Mouse (Mus musculus): ENCODE measurements around the gene Fibp. TPM values are rescaled to one million over a fixed set of nuclear protein-coding genes. Genes with fewer than 3 reads are reported as not detected.

The Fibp gene
- polyA plus RNA-seq, 1 experiment = 122 TPM

DNA sequence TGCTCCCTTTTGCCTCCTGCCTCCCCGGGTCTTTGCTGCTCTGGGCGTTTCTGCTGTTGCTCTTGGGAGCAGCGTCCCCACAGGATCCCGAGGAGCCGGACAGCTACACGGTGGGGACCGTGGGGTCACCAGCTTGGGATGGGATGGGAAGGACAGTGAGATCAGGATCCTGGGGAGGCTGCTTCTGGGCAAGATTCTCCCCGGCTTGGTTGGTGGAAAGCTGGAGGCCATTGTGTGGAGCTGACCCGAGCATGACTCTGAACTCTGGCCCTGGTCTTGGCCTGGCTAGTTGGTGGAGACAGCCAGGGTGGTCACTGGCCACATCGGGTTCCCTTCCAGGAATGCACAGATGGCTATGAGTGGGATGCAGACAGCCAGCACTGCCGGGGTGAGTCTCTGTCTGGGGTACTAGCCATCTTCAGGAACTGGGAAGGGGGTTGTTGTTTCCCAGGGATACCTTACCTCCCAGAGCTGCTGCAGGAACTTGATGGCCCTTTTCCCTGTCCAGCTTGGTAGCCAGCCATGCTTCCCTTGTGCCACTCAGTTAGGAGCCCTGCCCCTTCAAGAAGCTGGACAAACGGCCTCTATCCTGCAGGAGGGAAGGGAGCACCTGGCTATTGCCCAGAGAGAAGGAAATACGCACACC is 14.8 kb downstream of the Fibp start:
- peak overlapping the region; percentile 75 for H3ac ChIP-seq (ENCODE audit: control insufficient read depth, insufficient read length)
- H3K4me2 ChIP-seq (ENCODE audit: low read depth) = peak overlapping the region; percentile 90
- peaks cover 5% of the 10 kb centered on the region for H3K36me3 ChIP-seq (ENCODE audit: control insufficient read depth, insufficient read depth)
- H3K27me3 ChIP-seq (ENCODE audit: control insufficient read depth, insufficient read depth, insufficient read length) = no peaks in the 10 kb centered on the region
- peak overlapping the region; percentile 62 for H3K4me3 ChIP-seq
- TF ChIP-seq POLR2AphosphoS2 (IDR thresholded peaks at IDR 0.05; ENCODE audit: insufficient read length, low read depth) (peak; percentile 17), USF1 (IDR thresholded peaks at IDR 0.05; ENCODE audit: low read depth) (no peak), TCF12 (IDR thresholded peaks at IDR 0.05; ENCODE audit: insufficient read depth, poor library complexity, severe bottlenecking) (no peak), POLR2A (IDR thresholded peaks at IDR 0.05; ENCODE audit: insufficient read length, low read depth) (peak; percentile 34)
- H3K79me2 ChIP-seq (ENCODE audit: control insufficient read depth, insufficient read depth) = peaks cover 19% of the 10 kb centered on the region

DNA sequence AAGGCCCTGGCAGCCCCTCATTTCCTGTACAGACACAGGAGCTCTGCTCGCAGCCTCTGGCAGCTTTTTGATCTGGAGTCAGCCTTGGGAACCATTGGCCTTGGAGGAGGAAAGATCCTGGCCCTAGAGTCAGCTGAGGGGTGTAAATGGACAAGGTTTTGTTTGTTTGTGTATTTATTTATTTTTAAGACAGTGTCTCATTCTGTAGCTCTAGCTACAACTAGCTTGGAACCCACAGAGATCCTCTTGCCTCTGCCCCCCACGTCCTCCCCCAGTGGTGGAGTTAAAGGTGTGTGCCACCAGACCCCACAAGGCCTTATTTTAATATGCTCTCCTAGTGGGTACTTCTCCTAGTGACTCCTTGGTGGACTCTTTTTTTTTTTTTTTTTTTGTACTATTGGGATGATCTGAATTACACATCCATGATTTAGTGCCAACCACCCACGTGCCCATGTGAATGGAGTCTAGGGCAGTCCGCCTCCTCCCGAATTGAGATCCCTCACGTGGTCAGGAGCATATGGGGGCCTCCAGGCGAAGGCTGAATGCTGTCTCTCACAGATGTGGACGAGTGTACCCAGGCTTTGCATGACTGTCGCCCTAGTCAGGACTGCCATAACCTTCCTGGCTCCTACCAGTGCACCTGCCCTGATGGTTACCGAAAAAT is 16.7 kb downstream of the Fibp start:
- peaks cover 9% of the 10 kb centered on the region for H3K36me3 ChIP-seq (ENCODE audit: control insufficient read depth, insufficient read depth)
- TF ChIP-seq MYOD1 (IDR thresholded peaks at IDR 0.05; ENCODE audit: control insufficient read depth in 1 of 3, insufficient read length in 2 of 3, low read depth in 2 of 3) (no peak), CEBPB (IDR thresholded peaks at IDR 0.05; ENCODE audit: insufficient read depth, poor library complexity, severe bottlenecking) (no peak), REST (IDR thresholded peaks at IDR 0.05; ENCODE audit: insufficient read depth, insufficient read length) (no peak), E2F4 (IDR thresholded peaks at IDR 0.05; ENCODE audit: insufficient read depth) (no peak), POLR2AphosphoS2 (IDR thresholded peaks at IDR 0.05; ENCODE audit: insufficient read length, low read depth) (no peak), TCF12 (IDR thresholded peaks at IDR 0.05; ENCODE audit: insufficient read depth, poor library complexity, severe bottlenecking) (no peak), MAX (IDR thresholded peaks at IDR 0.05; ENCODE audit: low read depth) (no peak), TCF3 (IDR thresholded peaks at IDR 0.05; ENCODE audit: insufficient read length, low read depth) (no peak), POLR2A (IDR thresholded peaks at IDR 0.05; ENCODE audit: insufficient read length, low read depth) (no peak), MYOG (IDR thresholded peaks at IDR 0.05; ENCODE audit: control insufficient read depth in 1 of 3, insufficient read depth in 1 of 3, insufficient read length in 2 of 3, low read depth in 2 of 3) (no peak), USF1 (IDR thresholded peaks at IDR 0.05; ENCODE audit: low read depth) (no peak), SRF (IDR thresholded peaks at IDR 0.05; ENCODE audit: control insufficient read depth, insufficient read length, low read depth) (no peak)
- no peak overlapping the region for H3K4me2 ChIP-seq (ENCODE audit: low read depth)
- H3ac ChIP-seq (ENCODE audit: control insufficient read depth, insufficient read length) = no peak overlapping the region
- H3K27me3 ChIP-seq (ENCODE audit: control insufficient read depth, insufficient read depth, insufficient read length) = no peaks in the 10 kb centered on the region
- H3K79me2 ChIP-seq (ENCODE audit: control insufficient read depth, insufficient read depth) = peaks cover 19% of the 10 kb centered on the region
- no peak overlapping the region for H3K4me3 ChIP-seq

DNA sequence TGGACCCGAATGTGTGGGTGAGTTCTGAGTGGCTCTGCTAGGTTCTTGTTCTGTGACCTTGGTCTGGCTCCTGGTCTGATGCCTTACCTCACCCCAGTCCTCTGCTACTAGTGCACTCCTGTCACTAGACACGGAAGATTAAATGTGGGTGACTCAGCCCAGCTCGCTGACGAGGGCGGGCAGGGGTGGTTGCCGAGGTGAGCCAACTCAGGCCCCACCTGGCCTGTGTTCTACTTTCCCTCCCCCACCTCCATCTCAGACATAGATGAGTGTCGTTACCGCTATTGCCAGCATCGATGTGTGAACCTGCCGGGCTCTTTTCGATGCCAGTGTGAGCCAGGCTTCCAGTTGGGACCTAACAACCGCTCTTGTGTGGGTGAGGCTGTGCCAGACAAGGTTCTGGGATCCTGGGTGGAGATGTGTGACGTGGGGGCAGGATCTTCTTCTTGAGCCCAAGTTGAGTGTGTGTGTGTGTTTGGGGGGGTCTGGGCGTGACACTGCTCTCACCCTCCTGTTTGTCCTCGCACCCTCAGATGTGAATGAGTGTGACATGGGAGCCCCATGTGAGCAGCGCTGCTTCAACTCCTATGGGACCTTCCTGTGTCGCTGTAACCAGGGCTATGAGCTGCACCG is 17.4 kb downstream of the Fibp start:
- H3K4me2 ChIP-seq (ENCODE audit: low read depth) = no peak overlapping the region
- TF ChIP-seq POLR2AphosphoS2 (IDR thresholded peaks at IDR 0.05; ENCODE audit: insufficient read length, low read depth) (peak; percentile 5), TCF12 (IDR thresholded peaks at IDR 0.05; ENCODE audit: insufficient read depth, poor library complexity, severe bottlenecking) (no peak)
- no peaks in the 10 kb centered on the region for H3K27me3 ChIP-seq (ENCODE audit: control insufficient read depth, insufficient read depth, insufficient read length)
- peaks cover 19% of the 10 kb centered on the region for H3K79me2 ChIP-seq (ENCODE audit: control insufficient read depth, insufficient read depth)
- H3K4me3 ChIP-seq = no peak overlapping the region
- H3K36me3 ChIP-seq (ENCODE audit: control insufficient read depth, insufficient read depth) = peaks cover 9% of the 10 kb centered on the region
- no peak overlapping the region for H3ac ChIP-seq (ENCODE audit: control insufficient read depth, insufficient read length)

DNA sequence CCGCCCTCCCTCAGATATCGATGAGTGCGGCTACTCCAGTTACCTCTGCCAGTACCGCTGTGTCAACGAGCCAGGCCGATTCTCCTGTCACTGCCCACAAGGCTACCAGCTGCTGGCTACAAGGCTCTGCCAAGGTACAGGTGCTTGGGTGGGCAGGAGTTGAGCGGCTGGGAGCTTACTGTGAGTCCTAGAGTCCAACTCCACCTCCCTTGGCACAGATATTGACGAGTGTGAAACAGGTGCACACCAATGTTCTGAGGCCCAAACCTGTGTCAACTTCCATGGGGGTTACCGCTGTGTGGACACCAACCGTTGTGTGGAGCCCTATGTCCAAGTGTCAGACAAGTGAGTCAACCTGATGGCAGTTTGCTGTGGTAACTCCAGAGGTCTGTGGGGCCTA is 19.6 kb downstream of the Fibp start:
- peaks cover 20% of the 10 kb centered on the region for H3K36me3 ChIP-seq (ENCODE audit: control insufficient read depth, insufficient read depth)
- no peak overlapping the region for H3K4me2 ChIP-seq (ENCODE audit: low read depth)
- H3K27me3 ChIP-seq (ENCODE audit: control insufficient read depth, insufficient read depth, insufficient read length) = no peaks in the 10 kb centered on the region
- no peak for TF ChIP-seq MAX (IDR thresholded peaks at IDR 0.05; ENCODE audit: low read depth)
- TF ChIP-seq SRF (IDR thresholded peaks at IDR 0.05; ENCODE audit: control insufficient read depth, insufficient read length, low read depth) = no peak
- peak in 2 of 3 experiments; percentile 54 to 69 for TF ChIP-seq MYOD1 (IDR thresholded peaks at IDR 0.05; ENCODE audit: control insufficient read depth in 1 of 3, insufficient read length in 2 of 3, low read depth in 2 of 3)
- no peak for TF ChIP-seq E2F4 (IDR thresholded peaks at IDR 0.05; ENCODE audit: insufficient read depth)
- TF ChIP-seq TCF3 (IDR thresholded peaks at IDR 0.05; ENCODE audit: insufficient read length, low read depth) = no peak
- TF ChIP-seq REST (IDR thresholded peaks at IDR 0.05; ENCODE audit: insufficient read depth, insufficient read length) = no peak
- TF ChIP-seq MYOG (IDR thresholded peaks at IDR 0.05; ENCODE audit: control insufficient read depth in 1 of 3, insufficient read depth in 1 of 3, insufficient read length in 2 of 3, low read depth in 2 of 3) = peak in 2 of 3 experiments; percentile 12 to 51
- TF ChIP-seq CEBPB (IDR thresholded peaks at IDR 0.05; ENCODE audit: insufficient read depth, poor library complexity, severe bottlenecking) = no peak
- TF ChIP-seq TCF12 (IDR thresholded peaks at IDR 0.05; ENCODE audit: insufficient read depth, poor library complexity, severe bottlenecking) = no peak
- no peak for TF ChIP-seq USF1 (IDR thresholded peaks at IDR 0.05; ENCODE audit: low read depth)
- TF ChIP-seq POLR2A (IDR thresholded peaks at IDR 0.05; ENCODE audit: insufficient read length, low read depth) = peak; percentile 10
- TF ChIP-seq POLR2AphosphoS2 (IDR thresholded peaks at IDR 0.05; ENCODE audit: insufficient read length, low read depth) = peak; percentile 72
- H3K4me3 ChIP-seq = no peak overlapping the region
- peaks cover 13% of the 10 kb centered on the region for H3K79me2 ChIP-seq (ENCODE audit: control insufficient read depth, insufficient read depth)
- no peak overlapping the region for H3ac ChIP-seq (ENCODE audit: control insufficient read depth, insufficient read length)

DNA sequence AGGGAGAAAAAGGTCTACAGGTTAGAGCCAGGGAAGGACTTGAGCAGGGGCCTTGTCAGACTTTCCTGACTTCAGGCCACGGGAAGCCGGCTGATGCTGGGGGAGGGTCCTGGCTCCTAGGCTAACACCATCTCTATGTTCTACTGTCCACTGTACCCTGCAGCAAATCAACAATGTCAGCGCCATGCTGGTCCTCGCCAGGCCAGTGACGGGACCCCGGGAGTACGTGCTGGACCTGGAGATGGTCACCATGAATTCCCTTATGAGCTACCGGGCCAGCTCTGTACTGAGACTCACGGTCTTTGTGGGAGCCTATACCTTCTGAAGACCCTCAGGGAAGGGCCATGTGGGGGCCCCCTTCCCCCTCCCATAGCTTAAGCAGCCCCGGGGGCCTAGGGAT is 21.0 kb downstream of the Fibp start:
- Histone ChIP-seq H3K27me3 (ENCODE audit: control insufficient read depth, insufficient read depth, insufficient read length) (no peaks in the 10 kb centered on the region), H3K4me2 (ENCODE audit: low read depth) (no peak overlapping the region), H3ac (ENCODE audit: control insufficient read depth, insufficient read length) (no peak overlapping the region), H3K4me3 (no peak overlapping the region), H3K79me2 (ENCODE audit: control insufficient read depth, insufficient read depth) (peaks cover 7% of the 10 kb centered on the region), H3K36me3 (ENCODE audit: control insufficient read depth, insufficient read depth) (peaks cover 27% of the 10 kb centered on the region)
- TF ChIP-seq POLR2AphosphoS2 (IDR thresholded peaks at IDR 0.05; ENCODE audit: insufficient read length, low read depth) (peak; percentile 61), MAX (IDR thresholded peaks at IDR 0.05; ENCODE audit: low read depth) (no peak), POLR2A (IDR thresholded peaks at IDR 0.05; ENCODE audit: insufficient read length, low read depth) (peak; percentile 25)

Data from myocyte (in vitro differentiated cells).